Mouse (Mus musculus) skeletal muscle tissue, postnatal 0 days (tissue): Measurements from ENCODE around the gene Pitpnb. TPM values are rescaled to one million over a fixed set of nuclear protein-coding genes. Genes with fewer than 3 reads are reported as not detected.

ENCODE experiments used
- polyA plus RNA-seq: library from polyadenylated mRNA; unstranded; fragments of >200 nt; fragmentation: Nextera tagmentation; extraction: Ambion mirVana; gene quantifications from 2 replicates; pipeline ENCODE4 v1.2.1, GENCODE M21; 2015

Gene Pitpnb
- polyA plus RNA-seq: 37.1 and 47.2 TPM in 2 replicates

GRCm38 (mm10) chr5:111330417-111331098 lies at the start of gene Pitpnb:
Gene Pitpnb (plus strand): TSS chr5:111330763.

GRCm38 (mm10) chr5:111416591-111417374 lies 86.2 kb downstream of the Pitpnb start, which contains the start of gene Mn1:
Gene Mn1 (plus strand): TSS chr5:111417362.

Other genes starting within 250 kb of the Pitpnb start
- 7.3 and 8.0 TPM in 2 replicates for gene Mn1, start 86.6 kb downstream of the Pitpnb start, polyA plus RNA-seq